Mouse (Mus musculus) skeletal muscle tissue, adult 2 months (tissue): Measurements from ENCODE around the gene Abcb8.

Experiments used
- DNase-seq: peaks from one replicate; pipeline ENCODE4 v3.0.0-alpha.2; 2012; ENCODE audit warnings: low read depth, low spot score

Abcb8 gene

GRCm38 (mm10) chr5:24366426-24366825 lies 27.0 kb upstream of the Abcb8 start:
- DNase-seq, result no peak

- DNase-seq, result no peak
These were observed 23.7 kb upstream of the Abcb8 start for GRCm38 (mm10) chr5:24369767-24370166.

DNA sequence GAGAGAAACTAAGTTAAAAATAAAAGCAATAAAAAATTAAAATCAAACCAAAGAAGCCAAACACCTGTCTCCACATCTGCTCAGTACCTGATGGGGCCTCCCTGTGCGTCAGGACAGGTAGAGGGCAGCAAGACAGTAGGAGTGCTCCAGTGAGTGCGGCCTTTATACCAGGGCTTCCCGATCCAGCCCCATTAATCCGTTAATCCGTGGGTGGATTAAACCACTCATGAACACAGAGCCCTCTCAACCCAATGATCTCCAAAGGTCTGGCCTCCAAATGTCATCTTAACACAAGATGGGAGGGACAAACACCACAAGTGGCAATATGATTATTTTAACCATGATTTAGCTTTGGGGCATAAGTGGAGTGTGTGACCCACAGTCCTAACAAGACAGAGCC lies 19.7 kb upstream of the Abcb8 start:
- no peak for DNase-seq

- DNase-seq, result no peak
These were observed 19.2 kb upstream of the Abcb8 start for GRCm38 (mm10) chr5:24374216-24374615.

DNA sequence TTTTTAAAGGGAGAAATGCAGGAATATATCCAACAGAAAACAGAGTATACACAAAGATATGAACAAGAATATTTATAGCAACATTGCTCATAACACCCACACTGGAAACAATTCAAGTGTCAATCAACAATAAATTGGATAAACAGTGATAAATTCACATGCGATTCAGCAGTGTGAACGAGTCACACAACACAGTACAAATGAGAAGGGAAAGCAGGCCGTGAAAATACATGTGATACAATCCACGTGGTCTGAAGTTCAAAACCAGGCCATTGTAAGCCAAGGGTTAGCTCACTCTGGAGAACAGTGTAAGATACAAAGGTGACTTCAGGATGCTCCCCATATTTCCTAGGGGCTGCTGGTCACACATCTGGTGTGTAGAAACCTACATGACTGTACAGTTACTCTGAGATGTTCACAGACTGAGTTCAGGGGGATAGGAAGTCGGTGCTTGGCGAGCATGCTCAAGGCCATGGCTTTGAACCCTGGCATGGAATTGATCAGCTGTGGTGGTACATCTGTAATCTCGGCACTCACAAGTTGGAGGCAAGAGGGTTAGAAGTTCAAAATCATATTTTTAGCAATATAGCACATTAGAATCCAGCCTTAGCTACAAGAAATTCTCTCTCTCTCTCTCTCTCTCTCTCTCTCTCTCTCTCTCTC lies 18.7 kb upstream of the Abcb8 start:
- DNase-seq, result no peak

DNA sequence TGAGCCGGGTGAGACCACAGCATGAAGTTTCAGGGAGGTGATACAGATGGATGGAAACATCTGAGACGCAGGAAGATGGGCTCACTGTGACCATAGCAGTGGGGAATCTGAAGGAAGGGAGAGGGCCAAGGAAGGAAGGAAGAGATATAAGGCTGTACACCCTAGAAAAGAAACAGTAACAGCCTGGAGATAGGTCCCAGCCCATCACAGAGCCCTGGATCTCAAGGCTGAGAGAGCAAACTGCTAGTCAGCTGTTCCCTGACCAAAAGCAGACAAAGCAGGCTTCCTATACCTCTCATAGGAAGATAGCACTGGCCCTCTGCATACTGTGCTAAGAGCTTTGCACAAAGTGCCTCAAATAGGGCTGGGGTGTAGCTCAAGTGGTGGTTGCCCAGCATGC lies 14.8 kb upstream of the Abcb8 start:
- no peak for DNase-seq

DNA sequence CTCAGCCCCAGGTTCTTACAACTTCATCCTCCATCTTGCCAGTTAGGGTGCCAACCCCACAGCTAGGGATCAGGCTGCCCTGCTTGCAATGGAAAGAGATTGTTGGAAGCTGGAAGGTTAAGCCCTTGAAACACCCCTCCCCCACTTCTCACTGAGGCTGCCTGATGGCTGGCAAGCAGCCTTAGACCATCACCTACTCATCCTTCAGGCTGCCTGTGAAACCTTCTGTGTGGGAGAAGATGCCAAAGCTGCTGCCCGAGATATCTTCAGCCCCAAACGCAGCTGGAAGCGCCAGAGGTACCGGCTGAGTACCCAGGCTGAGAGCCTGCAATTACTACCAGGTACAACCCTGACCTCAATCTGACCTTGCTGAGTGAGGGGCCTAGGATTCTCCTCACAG lies 14.0 kb upstream of the Abcb8 start:
- no peak for DNase-seq

GRCm38 (mm10) chr5:24380499-24380898 lies 13.0 kb upstream of the Abcb8 start:
- DNase-seq, result no peak

DNA sequence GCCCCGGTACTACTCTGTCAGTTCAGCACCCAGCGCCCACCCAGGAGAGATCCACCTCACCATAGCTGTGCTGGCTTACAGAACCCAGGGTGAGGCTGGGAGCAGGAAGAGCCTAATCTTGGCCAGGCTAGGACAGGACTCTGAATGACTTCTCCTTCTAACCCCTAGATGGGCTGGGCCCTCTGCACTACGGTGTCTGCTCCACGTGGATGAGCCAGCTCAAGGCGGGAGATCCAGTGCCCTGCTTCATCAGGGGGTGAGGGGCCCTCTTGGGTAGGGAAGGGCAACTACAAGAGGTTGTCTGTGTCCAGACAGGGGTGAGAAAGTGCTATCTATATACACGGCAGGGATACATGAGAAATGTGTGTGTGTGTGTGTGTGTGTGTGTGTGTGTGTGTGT lies 12.0 kb upstream of the Abcb8 start:
- DNase-seq, result no peak

DNA sequence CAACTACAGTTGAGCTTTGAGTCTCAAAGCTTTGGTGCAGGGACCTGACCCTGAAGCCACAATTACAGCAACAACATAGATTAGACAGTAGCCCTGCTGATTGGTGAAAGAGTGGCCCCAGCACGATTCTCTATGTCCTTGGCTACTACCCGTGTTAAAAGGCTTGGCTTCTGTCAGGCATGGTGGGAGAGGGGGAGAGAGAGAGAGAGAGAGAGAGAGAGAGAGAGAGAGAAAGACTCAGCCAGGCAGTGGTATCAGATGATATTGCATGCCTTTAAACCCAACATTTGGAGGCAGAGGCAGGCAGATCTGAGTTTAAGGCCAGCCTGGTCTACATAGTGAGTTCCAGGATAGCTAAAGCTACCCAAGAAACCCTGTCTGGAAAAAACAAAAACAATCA lies 11.5 kb upstream of the Abcb8 start:
- DNase-seq, result no peak

- DNase-seq, result peak; percentile 93
These were observed 10.2 kb upstream of the Abcb8 start for GRCm38 (mm10) chr5:24383026-24383859.

- DNase-seq, result peak; percentile 33
These were observed 9.1 kb upstream of the Abcb8 start for GRCm38 (mm10) chr5:24384407-24384806.

DNA sequence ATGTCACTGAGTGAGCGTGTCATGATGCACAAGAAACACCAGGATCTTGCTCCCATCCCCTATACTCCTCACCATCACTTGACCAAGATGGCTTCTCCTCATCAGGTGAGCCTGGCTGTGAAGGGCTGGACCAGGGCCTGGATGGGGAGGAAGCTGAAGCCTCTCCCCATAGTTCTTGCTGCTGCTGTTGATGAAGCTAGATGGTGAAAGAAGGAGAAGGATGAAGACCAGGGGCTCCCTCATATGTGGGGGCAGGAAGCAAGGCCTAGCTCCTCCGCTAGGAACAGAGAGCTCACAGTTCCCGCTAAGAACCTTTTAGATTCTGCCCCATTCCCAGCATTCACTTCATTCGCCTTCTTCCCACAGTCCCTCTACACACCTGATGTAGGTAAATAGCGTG lies 8.1 kb upstream of the Abcb8 start:
- DNase-seq, result no peak

DNA sequence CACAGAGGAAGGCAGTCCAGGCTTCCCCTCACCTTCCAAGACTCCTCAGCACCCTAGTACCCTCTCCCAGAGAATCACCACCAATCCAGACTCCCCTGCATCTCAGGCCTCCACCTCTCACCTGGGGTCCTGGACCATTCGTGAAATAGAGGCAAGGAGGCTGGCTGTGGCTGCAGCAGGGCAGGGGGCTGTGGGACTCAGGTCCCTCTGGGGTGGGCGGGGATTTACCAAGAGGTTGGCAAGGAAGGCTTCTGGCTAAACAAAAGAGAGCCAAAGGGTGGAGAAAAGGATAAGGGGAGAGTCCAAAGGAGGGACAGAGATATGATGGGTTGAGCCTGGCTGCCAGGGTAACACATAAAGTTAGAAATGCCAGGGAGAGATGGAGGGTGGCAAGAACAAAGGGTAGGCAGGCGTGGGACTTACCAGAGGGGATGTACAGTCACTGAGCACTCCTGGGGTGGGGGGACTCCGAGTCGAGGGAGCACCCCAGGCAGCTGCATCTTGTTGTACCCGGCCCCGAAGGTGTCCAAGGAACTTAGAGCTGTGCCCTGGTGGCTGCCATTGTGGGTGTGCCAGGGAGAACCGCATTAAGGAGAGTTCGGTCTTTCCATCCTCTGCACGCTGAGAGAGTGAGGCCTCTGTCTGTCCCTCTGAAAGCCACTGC lies 7.4 kb upstream of the Abcb8 start:
- no peak for DNase-seq

DNA sequence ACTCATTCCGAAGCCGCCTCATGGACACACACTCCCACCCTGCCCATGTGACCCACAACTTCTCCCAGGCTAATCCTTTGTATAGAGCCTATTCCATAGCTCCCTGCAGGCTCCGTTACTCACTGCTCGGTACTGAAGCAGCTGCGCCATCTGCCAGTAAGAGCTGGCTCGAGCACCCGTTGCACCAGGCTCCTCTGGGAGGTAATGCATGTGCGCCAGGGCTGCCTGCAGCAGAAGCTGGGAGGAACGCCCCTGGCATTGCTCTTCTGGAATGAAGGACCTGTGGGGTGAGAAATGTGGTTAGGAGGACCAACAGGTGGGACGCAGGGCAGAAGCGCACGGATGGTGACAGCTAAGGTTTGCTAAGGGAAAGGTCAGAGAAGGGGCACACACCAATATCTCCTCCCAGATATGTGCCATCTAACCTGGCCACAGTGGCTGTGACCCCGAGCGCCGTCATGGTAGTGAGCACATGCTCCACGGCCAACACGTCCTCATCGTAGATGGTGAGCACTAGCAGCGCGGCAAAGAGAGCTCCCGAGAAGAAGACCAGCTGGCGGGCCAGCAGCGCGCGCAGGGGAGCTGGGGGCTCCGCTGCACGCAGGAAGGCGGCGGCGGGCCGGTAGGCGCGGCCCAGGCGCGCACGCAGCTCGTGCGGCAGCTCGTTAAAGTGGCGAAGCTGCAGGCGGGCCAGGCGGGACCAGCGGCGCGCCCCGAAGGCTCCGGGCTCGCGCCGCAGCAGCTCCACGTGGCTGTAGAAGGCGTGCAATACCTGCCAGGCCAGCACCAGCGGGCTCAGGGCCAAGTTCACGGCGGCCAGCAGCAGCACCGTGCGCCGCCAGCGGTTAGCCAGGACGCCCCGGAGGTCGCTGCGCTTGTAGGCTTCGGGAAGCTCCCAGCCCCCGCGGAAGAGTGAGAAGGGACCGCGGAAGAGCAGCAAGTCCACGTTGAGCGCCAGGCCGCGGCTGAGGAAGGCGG lies 5.9 kb upstream of the Abcb8 start:
- DNase-seq, result peak; percentile 49

DNA sequence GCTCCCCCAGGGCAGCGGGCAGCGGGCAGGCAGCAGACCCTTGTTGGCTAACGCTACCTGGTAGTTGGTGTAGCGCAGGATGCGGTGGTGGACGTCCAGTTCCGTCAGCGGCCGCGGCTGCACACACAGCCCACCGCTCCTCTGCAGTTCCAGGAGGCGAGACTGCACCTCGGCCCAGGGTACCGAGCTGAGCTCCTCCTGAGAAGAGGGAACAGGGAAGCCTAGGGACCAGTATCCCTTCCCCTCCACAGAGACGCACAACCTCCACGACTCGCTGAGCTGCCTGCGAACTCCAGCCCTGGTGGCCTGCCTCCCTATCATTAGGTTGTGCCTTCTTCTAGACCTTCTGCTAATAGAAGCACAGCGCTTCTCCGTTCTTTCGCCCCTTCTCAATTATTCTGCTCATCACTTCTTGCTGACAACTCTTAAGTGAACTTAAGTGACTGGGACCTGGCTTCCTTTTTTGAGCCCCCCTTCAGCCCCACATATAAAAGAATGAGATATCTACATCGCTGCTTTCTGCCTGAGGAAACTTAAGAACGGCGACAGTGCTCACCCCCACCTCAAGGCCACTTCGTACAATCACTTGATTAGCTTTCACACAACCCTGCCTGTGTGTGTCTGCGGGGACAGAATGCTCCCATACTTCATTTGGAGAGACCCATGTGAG lies 5.1 kb upstream of the Abcb8 start:
- DNase-seq, result no peak

GRCm38 (mm10) chr5:24389011-24389657 lies 4.3 kb upstream of the Abcb8 start:
- no peak for DNase-seq

DNA sequence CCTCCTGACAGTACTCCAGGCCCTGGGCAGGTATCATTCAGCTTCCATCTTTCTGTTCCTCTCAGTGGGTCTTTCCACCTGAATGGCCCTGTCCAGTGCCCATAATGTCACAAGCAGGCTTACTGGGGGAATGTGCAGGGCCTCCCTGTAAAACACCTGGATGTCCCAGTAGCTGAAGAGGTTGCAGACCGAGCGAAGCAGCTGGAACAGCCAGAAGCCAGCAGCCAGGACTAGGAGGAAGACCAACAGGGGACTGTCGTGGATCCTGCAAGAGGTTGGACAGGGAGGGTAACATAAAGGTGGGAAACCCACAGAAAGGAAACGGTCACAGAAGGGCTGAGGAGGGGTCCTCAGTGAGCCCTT lies 3.8 kb upstream of the Abcb8 start:
- DNase-seq, result no peak

- no peak for DNase-seq
These were observed 1.6 kb upstream of the Abcb8 start, which contains the start of gene Atg9b for GRCm38 (mm10) chr5:24391864-24392263. Atg9b (minus strand) TSS chr5:24392143.

DNA sequence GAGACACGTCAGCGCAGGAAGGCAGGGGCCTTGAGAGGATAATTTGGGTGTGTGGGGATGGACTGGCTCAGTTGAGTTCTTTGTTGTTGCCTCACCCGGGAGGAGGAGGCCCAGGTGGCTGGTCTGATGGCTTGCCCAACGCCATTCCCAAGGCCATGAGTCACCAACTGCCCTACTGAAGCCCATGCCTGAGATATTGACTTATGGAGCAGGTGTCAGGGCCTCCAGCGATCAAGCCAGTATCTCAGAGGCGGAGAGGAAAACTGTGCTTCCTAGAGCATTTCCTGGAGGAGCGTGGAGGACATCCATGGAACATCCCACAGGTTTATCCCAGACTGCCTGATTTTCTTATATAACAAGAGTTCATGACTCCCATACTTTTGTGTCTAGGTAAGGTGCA lies 739 bp upstream of the Abcb8 start:
- DNase-seq, result no peak
